Mouse (Mus musculus) small intestine, adult 2 months (tissue): ENCODE results near the gene Slc17a6.

Source experiments
- CTCF ChIP-seq: fragments of 200-500 bp; IDR thresholded peaks from 2 replicates; pipeline ENCODE4 v1.5.1; 2012; ENCODE audit warnings: low read depth, mild to moderate bottlenecking, control low read depth, inconsistent platforms, low read length, moderate library complexity, mixed read lengths; ENCODE audit not compliant: insufficient replicate concordance, insufficient read length; ENCODE audit errors: extremely low read depth
- POLR2A ChIP-seq: fragments of 200-500 bp; IDR thresholded peaks from 2 replicates; pipeline ENCODE4 v1.6.1; 2012; ENCODE audit warnings: low read depth, mild to moderate bottlenecking, control low read depth, inconsistent platforms, low read length, moderate library complexity

- TF ChIP-seq CTCF (no peak), POLR2A (no peak)
Measured at GRCm38 (mm10) chr7:51603741-51604140, 18.1 kb upstream of the Slc17a6 start.
